Mouse (Mus musculus) frontal cortex, postnatal 25 days (tissue): Measurements from ENCODE around the gene Olfr1337.
"Not testable (repeated sequence)": the region's sequence is repeated elsewhere in the genome, so short reads cannot be mapped to it uniquely, and the experiment has no call there.

ENCODE experiments used
- DNase-seq, 2 experiments: peaks; one replicate each; pipeline ENCODE4 v3.0.0; 2022; ENCODE audit warnings: low spot score in 2 of 2

Olfr1337 gene

DNA sequence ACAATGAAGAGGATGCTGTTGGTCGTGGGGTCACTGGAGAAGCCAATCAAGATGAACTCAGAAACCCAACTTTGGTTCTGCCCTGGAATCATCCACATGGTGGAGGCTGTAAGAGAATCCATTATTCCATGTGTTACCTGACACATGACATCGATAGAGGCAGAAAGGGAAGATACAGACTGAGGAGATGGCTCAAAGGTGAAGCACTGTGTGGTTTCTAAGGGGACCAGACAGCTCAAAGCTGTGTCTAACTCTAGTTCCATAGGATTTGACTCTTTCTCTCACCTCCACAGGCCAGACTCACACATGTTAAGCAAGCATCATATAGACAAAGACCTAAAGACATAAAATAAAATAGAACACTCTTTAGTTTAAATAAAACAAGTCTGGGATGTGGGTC lies at the start of gene Olfr1337:
Gene Olfr1337, minus strand, starts transcription at position 101 of the 400 bp plus-strand sequence.
- DNase-seq = no peak

DNA sequence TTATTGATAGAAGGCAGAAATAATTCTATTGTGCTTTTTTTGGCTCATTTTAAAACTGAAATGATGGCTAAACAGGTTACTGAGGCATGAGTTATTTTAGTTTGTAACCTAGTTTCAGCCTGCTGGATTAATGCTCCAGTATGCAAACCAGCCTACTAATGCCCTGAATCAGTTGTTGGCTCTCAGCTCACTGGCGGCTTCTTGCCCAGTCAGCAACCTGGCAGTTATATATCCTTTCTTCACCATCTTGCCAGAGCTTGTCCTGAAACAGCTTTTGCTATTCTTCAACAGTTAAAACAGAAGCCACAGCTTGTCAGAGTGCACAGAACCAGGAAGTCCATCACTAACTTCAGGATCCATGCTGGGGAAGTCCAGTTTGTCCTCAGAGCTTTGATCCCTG lies 36.5 kb upstream of the Olfr1337 start:
- no peak for DNase-seq

DNA sequence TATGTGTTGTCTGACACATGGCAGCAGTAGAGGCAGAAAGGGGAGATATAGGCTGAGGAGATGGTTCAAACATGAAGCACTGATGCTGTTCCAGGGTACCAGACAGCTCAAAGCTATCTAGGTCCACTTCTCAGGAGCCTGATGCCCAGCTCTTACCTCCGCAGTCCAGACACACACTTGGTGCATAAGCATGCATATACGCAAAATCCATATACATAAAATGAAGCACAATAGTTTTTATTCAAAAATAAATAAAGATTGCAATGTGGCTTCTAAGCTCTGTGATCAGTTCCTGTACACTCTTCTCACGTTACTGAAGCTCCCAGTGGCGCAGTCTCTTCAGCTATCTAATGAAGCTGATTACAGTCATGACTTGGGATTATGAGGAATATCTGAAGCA lies 27.5 kb upstream of the Olfr1337 start, which contains the start of gene Olfr1335:
Gene Olfr1335, minus strand, starts transcription at position 101 of the 400 bp plus-strand sequence.
- DNase-seq = no peak

DNA sequence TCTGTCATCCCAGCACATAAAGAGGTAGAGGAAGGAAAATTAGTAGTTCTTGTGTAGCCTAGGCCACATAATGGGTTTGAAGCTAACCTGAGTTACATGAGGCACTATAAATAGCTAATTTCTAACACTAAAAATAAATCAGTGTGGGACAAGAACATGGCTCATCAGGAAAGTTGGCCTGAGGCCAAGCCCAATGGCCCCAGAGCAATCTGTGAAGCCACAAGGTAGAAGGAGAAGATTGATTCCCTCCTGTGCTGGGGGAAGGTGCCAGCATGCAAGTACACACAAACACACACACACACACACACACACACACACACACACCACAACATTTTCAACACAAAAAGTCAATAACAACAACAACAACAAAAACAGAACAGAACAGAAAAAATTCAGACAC lies 10.4 kb upstream of the Olfr1337 start:
- not testable (repeated sequence) for DNase-seq

DNA sequence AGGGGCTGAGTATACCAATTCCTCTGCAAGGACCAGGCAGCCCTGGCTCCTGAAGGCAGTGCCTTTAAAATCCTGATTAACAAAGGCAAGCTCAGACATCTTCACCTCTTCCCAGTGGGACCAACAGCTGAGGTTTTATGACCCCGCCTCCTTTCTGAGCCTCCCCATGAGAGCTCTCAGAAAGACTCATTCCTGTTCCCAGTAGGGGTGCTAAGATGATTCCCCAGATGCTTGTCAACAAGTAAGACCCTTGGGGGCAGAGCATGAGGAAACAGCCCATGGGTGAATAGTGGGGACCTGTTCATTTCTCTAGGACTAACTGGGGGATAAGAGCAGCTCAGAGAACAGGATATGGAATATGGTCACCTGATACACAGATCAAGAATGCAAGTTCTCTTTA lies 23.7 kb downstream of the Olfr1337 start, which contains the start of gene Olfr1338:
Gene Olfr1338, minus strand, starts transcription at position 101 of the 400 bp plus-strand sequence.
- no peak for DNase-seq

DNA sequence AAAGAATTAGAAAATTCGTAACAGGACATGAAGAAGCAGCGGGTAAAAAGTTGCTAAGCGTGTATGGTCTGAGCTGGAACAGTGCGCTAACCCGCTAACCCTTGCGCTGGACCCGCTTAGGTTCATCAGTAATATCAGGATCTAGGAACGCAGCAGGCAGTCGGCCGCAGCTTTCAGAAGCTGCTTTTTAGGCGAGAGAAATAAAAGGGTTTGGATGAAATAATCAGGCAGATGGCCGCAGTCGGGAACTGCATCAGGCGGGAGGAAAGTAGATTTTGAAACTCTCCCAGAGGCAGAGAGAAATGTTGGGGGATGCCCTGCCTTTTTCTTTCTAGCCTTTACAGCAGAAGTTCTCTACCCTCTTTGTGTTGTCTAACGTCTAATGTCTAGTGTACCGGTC lies 40.5 kb downstream of the Olfr1337 start:
- DNase-seq = no peak

DNA sequence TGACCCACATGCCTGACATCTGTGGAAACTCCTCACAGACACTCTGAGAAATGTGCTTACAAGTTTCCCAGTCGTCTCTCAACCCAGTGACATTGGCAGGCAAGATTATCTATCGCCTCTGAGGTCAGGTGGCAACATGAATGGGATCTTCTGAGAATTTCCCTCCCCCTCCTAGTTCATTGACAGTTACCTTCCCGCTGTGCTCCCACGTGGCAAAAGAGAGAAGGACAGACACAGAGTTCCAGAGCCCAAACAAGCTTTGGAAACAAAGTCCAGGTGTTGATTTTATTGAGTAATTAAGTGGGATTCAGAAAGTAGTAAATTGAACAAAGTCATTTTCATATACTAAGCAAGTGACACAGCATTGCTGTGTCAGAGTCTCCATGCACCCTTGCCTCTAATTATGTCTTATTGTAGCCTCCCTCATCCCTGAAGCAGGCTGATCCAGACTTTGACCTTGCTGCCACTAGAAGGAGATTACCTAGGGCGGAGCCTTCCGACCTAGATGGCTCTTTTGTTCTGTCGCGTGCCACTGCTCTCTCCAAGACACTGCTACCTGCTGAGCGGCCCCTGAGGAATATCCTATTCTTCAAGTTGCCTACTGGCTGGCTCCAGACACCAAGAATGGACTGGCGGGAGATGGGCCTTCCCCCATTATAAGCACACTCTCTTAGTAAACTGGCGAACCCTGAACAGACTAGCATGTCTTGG lies 41.2 kb downstream of the Olfr1337 start:
- no peak for DNase-seq

DNA sequence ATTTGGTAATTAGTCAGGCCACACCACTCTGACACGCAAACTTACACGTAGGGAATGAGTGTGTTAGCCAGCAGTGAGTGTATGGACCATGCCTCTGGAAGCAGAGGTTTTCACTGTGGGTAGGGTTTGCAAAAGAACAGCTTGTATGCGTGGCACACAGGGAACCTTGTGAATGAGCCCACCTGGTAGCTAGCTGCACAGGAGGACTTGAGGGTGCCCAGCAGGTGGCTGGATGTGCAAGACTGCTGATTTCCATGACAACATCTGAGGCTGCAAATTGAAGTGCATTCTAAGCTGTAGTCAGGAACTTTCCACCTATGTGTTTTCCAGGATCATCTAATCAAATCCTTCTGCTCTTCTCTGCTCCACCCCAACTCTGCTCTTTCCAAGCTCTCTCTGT lies 42.8 kb downstream of the Olfr1337 start:
- DNase-seq = no peak

DNA sequence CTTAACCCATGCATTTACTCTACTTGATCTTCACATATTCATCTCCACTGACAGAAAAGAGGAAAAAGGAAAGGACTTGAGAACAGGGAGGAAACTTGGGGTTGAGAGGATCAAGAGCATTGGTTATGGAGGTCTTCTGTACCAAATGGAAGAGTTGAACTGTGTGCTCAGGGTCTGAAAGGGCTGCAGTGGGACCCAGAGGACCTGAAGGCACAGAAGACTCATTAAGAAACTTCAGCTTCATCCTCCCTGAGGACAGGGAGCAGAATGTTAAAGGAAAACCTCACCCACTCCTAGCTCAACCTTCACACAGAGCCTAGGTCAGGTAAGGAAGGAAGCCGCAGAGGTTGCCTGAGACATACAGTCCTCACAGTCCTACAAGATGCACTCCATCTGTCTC lies 50.5 kb downstream of the Olfr1337 start, which contains the start of gene Olfr1339:
Gene Olfr1339, plus strand, starts transcription at position 301 of the 400 bp plus-strand sequence.
- DNase-seq = no peak
